Mouse (Mus musculus) kidney, postnatal 14 days (tissue): ENCODE measurements around the gene Prss27.

Experiments
- DNase-seq: peaks from one replicate; pipeline ENCODE4 v3.0.0; 2022; ENCODE audit warnings: mixed read lengths

Gene Prss27

DNA sequence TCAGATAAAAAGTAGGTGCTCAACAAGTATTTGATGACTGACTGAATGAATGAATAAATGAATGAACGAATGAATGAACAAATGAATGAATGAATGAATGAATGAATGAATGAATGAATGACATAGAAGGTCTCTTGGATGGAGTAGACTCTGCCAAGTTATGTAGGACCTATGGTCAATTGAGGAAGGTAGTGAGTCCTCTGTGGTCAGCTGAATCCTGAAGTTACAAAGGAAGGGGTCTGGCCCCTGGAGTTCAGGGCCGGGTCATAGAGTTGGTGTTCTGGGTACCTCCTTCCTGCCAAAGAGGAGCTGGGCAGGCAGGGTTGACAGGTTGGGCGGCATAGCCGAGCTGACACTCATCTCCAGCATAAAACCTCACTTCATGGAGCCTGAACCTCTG is at the start of gene Prss27:
Prss27 (plus strand) TSS at position 301 of the 400 bp plus-strand sequence.
- DNase-seq, result no peak

GRCm38 (mm10) chr17:23989802-23990201 is 48.1 kb upstream of the Prss27 start:
- DNase-seq, result no peak

DNA sequence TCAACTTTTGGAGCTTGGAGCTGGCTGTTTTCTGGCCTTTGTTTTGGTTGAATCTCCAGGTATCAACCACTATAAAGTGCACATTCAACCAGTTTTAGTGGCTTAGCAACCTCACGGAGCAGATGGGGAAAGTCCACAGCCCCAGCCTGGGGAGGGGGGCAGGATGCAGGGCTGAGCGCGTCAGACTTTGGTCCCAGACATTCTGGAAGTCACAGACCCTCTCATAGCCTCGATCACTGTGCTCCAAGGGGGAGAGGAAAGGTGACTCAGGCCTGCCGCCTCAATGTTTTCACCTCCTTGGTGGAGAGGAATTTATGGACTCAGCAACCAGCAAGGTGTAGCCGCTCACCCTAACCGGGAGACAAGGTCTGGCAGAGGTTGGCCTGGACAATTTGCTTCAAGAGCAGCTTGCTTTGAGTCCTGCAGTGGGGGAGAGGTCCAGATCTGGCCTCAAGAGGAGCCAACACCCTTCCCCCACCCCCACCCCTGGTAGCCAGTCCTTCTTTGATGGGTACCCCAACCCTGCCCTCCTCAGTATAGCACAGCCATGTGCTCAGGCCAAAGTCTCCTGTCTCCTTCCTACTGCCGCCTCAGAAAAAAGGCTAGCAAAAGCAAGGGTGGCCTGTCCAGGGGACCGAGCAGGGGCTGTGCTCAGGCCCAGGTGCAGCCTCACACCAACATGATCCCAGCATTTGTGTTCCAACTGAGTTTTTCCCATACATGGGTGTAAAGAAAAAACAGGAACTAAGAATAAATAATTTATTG is 45.0 kb upstream of the Prss27 start:
- peak; percentile 80 for DNase-seq

- peak; percentile 94 for DNase-seq
Observed at GRCm38 (mm10) chr17:23993559-23994428, 44.1 kb upstream of the Prss27 start.

GRCm38 (mm10) chr17:23994667-23995066 is 43.3 kb upstream of the Prss27 start:
- DNase-seq, result no peak

DNA sequence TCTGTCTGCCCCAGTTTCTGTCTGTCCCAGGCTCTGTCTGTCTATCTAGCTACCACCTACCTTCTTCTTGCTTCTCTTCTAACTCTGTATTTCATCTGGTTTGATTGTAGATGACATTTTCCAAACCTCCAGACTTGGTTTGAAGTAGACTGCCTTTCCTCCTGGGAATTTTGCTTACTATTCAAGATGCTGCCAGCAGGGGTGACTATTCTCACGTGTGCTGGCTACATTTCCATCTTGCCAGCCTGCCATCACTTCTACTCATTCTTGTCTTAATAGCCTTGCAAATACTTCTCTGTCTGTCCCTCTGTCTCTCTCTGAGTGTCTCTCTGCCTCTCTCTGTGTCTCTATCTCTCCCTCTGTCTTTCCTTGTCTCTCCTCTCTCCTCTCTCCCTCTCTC is 42.5 kb upstream of the Prss27 start:
- DNase-seq, result no peak

GRCm38 (mm10) chr17:23997901-23998300 is 40.0 kb upstream of the Prss27 start, which contains the start of gene Prss22:
TSS of gene Prss22 (minus strand) at chr17:23998100.
- no peak for DNase-seq

GRCm38 (mm10) chr17:23998383-23998782 is 39.6 kb upstream of the Prss27 start:
- no peak for DNase-seq

- no peak for DNase-seq
Observed at GRCm38 (mm10) chr17:24000404-24000803, 37.5 kb upstream of the Prss27 start.

GRCm38 (mm10) chr17:24004071-24004665 is 33.8 kb upstream of the Prss27 start:
- no peak for DNase-seq

DNA sequence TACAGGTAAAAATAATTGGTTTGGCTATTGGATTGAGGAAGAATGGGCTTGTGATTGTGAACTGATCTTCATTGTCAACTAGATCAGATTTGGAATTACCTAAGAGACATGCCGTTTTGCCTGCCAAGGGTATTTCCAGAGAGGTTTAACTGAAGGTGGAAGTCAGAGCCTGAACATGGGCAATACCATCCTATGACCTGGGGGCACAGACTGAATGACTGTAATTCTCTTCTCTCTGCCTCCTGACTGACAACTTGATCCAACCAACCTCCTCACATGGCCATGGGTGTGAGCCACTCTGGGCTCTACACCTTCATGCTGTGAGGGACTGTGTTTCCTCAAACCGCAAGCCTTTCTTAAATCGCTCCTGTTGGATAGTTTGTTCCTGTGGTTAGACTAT is 32.9 kb upstream of the Prss27 start:
- no peak for DNase-seq

- no peak for DNase-seq
Observed at GRCm38 (mm10) chr17:24006930-24007329, 31.0 kb upstream of the Prss27 start.

GRCm38 (mm10) chr17:24007391-24007790 is 30.6 kb upstream of the Prss27 start:
- no peak for DNase-seq

- no peak for DNase-seq
Observed at GRCm38 (mm10) chr17:24008105-24008504, 29.8 kb upstream of the Prss27 start.

- no peak for DNase-seq
Observed at GRCm38 (mm10) chr17:24009617-24010016, 28.3 kb upstream of the Prss27 start.

DNA sequence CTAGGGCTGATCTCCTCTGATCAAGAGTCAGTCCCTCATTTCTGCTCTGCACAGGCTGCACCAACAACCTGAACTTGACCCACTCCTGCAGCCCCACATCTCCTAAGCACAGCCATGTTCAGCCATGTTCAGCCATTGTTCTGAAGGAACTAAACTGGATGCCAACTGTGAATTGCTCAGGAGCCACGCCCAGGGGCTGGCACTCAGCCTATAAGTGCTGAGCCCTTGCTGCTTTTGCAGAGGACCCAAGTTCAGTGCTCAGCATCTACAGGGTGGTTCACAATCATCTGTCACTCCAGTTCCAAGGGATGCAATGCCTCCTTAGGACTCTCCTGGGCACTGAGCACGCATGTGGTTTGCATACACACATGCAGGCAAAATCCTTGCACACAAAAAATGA is 25.0 kb upstream of the Prss27 start:
- DNase-seq, result no peak

DNA sequence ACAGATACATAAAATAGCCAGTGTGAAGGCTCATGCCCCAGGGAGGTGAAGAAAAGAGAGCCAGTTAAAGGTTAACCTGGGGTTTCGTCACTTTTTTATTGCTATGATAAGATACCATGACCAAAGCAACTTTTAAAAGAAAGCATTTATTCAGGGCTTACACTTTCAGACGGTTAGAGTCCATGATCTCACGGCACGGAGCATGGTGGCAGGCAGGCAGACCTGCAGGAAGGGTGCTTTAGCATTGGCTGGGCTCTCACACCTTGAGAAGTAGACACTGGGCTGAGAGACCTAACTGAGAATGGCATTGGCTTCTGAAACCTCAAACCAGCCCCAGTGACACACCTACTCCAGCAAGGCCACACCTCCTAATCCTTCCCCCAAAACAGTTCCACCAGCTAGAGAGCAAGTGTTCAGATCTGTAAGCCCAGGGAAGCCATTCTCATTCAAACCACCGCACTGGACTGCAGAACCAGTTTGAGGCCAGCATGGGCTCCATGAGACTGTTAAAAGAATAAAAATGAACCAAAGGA is 23.4 kb upstream of the Prss27 start:
- no peak for DNase-seq

DNA sequence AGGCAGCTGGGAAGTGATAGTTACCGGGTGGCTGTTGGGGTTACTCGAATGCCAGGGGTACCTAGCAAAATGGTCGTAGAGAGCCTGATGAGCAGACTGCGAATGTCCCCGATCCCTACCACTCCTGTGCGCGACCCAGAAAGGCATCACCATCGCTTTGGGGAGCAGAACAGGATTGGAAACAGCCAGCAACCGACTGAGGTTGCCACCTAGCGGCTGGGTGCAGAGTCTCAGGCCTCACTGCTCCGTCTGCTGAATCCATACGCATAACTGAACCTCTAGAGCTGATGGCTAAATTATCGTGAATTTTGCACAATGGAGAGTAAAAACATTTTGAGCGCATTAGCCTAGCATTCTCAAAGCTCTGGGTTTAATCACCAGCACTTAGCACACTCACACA is 22.2 kb upstream of the Prss27 start:
- peak; percentile 27 for DNase-seq

GRCm38 (mm10) chr17:24020696-24021095 is 17.2 kb upstream of the Prss27 start:
- no peak for DNase-seq

- DNase-seq, result no peak
Observed at GRCm38 (mm10) chr17:24021375-24022199, 16.4 kb upstream of the Prss27 start.

DNA sequence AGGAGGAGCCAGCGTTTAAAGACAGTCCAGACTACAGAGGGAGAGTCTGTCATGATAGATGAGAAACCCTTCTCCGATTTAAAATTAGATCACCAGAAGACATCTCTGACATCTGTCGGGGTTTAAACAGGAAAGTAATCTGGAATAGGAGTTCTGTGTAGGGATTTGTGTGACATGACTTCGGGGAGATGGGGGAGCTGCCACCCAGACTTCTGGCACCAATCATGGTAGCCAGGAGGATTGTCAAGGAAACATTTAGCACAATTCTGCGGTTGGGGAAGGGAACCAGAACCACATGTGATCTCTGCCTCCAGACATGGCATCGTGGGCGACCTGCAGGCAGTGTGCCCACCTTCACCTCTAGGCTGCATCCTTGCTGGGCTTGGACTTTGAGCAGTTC is 8.5 kb upstream of the Prss27 start:
- no peak for DNase-seq

DNA sequence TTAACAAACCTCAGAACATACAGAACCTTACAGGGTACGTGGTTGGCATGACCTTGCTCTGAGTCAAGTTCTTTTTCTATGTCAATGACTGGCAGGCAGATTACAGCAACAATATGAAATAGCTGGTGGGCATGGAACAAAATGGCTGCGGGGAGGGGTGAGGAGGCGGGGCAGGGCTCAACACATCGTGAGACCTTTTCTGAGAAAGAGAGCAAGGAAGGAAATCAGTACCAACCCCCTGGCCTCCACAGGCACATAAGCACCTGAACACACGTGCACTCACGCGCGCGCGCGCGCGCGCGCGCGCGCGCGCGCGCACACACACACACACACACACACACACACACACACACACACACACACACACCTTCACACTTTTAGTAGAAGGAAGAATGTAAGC is 7.4 kb upstream of the Prss27 start:
- no peak for DNase-seq
